Mouse (Mus musculus) embryonic fibroblast, embryonic 13.5 days (primary cell): ENCODE measurements at regions not wholly inside any gene's neighbourhood (a gene's known extent, or its start where the extent isn't known, plus 50 kb on each side); places are given as distances from the start of the nearest gene placed in this dataset.

Experiments used
- CTCF ChIP-seq: IDR thresholded peaks from 2 replicates; pipeline ENCODE4 v1.5.1; 2011; ENCODE audit warnings: mild to moderate bottlenecking, control low read depth, low read length, moderate library complexity, borderline replicate concordance; ENCODE audit not compliant: insufficient read depth
- POLR2A ChIP-seq: IDR thresholded peaks from 2 replicates; pipeline ENCODE4 v1.6.1; 2011; ENCODE audit warnings: low read depth, mild to moderate bottlenecking, control low read depth, low read length, moderate library complexity

DNA sequence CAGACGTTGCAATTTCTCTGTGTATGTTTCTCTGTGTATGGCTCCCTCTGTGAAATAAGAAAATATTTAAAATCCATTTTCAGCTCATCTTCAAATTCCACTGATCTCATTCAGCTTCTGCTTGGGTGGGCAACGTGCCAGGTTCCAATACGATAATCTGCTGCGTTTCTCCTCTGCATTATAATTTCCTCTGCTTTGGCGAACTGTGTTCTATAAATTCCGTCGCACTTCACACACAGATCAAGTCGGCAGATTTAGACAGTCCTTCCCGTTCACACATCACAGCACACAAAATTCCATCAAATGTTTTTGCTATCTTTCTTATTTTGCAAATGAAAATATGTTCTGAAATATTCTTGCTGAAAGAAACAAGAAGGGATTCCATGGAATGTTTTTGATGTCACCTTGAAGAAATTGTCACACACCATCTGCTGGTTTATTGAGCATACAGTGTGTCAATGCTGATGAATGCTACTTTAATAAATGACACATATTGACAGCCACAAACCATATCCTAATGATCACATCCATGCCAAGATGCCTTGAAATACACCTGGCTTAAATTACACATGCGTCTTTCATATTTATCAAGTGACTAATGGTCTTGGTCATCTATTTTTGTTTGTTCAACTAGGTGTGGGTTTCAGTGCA lies 62.5 kb upstream of the Usp25 start:
- no peak for TF ChIP-seq POLR2A
- no peak for TF ChIP-seq CTCF
